Mouse (Mus musculus) hindbrain, postnatal 0 days (tissue): ENCODE data around the gene Mrpl45. TPM values are rescaled to one million over a fixed set of nuclear protein-coding genes. Genes with fewer than 3 reads are reported as not detected.

Source experiments
- ATAC-seq: fragments of 200-750 bp; cut with Nextera tagmentation; 2 replicates; pipeline ENCODE4 v1.8.0; 2017; ENCODE audit warnings: mild to moderate bottlenecking, moderate TSS enrichment, moderate library complexity
- DNase-seq: peaks from one replicate; pipeline ENCODE4 v3.0.0-alpha.2; 2015; ENCODE audit warnings: low spot score
- H3K27ac ChIP-seq: fragments of 300-500 bp; sonication (generic); 2 replicates; pipeline ENCODE4 v1.5.1; 2014; ENCODE audit warnings: mild to moderate bottlenecking
- H3K27me3 ChIP-seq: fragments of 300-500 bp; sonication (generic); 2 replicates; pipeline ENCODE4 v1.6.1; 2014; ENCODE audit warnings: low read length, mixed read lengths; ENCODE audit not compliant: insufficient read depth
- H3K36me3 ChIP-seq: fragments of 300-500 bp; sonication (generic); 2 replicates; pipeline ENCODE4 v1.6.1; 2014; ENCODE audit warnings: low read length, mixed read lengths; ENCODE audit not compliant: insufficient read depth
- H3K4me1 ChIP-seq: fragments of 300-500 bp; sonication (generic); 2 replicates; pipeline ENCODE4 v1.6.1; 2014; ENCODE audit warnings: antibody characterized with exemption, low read length, mixed read lengths; ENCODE audit not compliant: insufficient read depth
- H3K4me2 ChIP-seq: fragments of 300-500 bp; sonication (generic); 2 replicates; pipeline ENCODE4 v1.6.1; 2014; ENCODE audit warnings: low read depth, mild to moderate bottlenecking, low read length, moderate library complexity, mixed read lengths
- H3K4me3 ChIP-seq: fragments of 300-500 bp; sonication (generic); 2 replicates; pipeline ENCODE4 v1.5.1; 2014; ENCODE audit warnings: low read length
- H3K9ac ChIP-seq: fragments of 300-500 bp; sonication (generic); replicated peaks from 2 replicates; pipeline ENCODE4 v1.6.1; 2014; ENCODE audit warnings: mild to moderate bottlenecking, low read length, moderate library complexity, mixed read lengths
- H3K9me3 ChIP-seq: fragments of 300-500 bp; sonication (generic); 2 replicates; pipeline ENCODE4 v1.6.1; 2016; ENCODE audit warnings: low read length, mixed read lengths
- CTCF ChIP-seq: IDR thresholded peaks from 2 replicates; pipeline ENCODE4 v1.5.1; 2016; ENCODE audit warnings: antibody characterized with exemption, control low read depth, low read depth
- WGBS: fragments of 180-500 bp; shearing (Covaris S2); extraction: QIAGEN DNeasy Blood & Tissue Kit; methylation state at CpG from one replicate; pipeline ENCODE4 v1.1.7; 2014; 5-methylcytosine and 5-hydroxymethylcytosine counted together
- polyA plus RNA-seq: library from polyadenylated mRNA; unstranded; fragments of >200 nt; fragmentation: Nextera tagmentation; extraction: Ambion mirVana; gene quantifications from 2 replicates; pipeline ENCODE4 v1.2.1, GENCODE M21; 2015
- total RNA-seq: library from RNA; depleted of rRNA; stranded (reverse); fragments of >200 nt; gene quantifications from 2 replicates; pipeline ENCODE4 v1.2.3, GENCODE M21; 2014

Gene Mrpl45
- total and polyA plus RNA-seq, 2 experiments from 2014 or later, result 21.2 to 39.5 TPM

- 82% methylated on average over 3 of the region's 4 CpGs for WGBS
- Histone ChIP-seq H3K4me1 (no peaks in the 10 kb centered on the region), H3K4me2 (no peak overlapping the region), H3K27ac (no peak overlapping the region), H3K27me3 (no peaks in the 10 kb centered on the region), H3K4me3 (no peak overlapping the region), H3K9me3 (no peaks in the 10 kb centered on the region), H3K36me3 (no peaks in the 10 kb centered on the region), H3K9ac (no peak overlapping the region)
- DNase-seq, result no peak
- no peak for ATAC-seq
- no peak for TF ChIP-seq CTCF
These were observed 19.0 kb upstream of the Mrpl45 start for GRCm38 (mm10) chr11:97296542-97296941.

GRCm38 (mm10) chr11:97299939-97300338 lies 15.6 kb upstream of the Mrpl45 start:
- Histone ChIP-seq H3K4me2 (no peak overlapping the region), H3K4me1 (no peaks in the 10 kb centered on the region), H3K4me3 (no peak overlapping the region), H3K9me3 (no peaks in the 10 kb centered on the region), H3K27ac (no peak overlapping the region), H3K36me3 (no peaks in the 10 kb centered on the region), H3K9ac (no peak overlapping the region), H3K27me3 (no peaks in the 10 kb centered on the region)
- TF ChIP-seq CTCF, result no peak
- ATAC-seq (no peak), DNase-seq (no peak)
- WGBS, result 92% methylated on average over 2 of the region's 2 CpGs

GRCm38 (mm10) chr11:97301406-97301805 lies 14.1 kb upstream of the Mrpl45 start:
- no peak for ATAC-seq
- Histone ChIP-seq H3K9ac (no peak overlapping the region), H3K4me2 (no peak overlapping the region), H3K4me1 (no peaks in the 10 kb centered on the region), H3K27me3 (no peaks in the 10 kb centered on the region), H3K9me3 (no peaks in the 10 kb centered on the region), H3K27ac (no peak overlapping the region), H3K4me3 (no peak overlapping the region), H3K36me3 (no peaks in the 10 kb centered on the region)
- no peak for TF ChIP-seq CTCF
- DNase-seq, result no peak
- WGBS, result 69% methylated on average over 16 of the region's 16 CpGs

- peak; percentile 32; the same call in 1 of the 2 replicates for ATAC-seq
- no peak overlapping the region for H3K9ac ChIP-seq
- H3K4me3 ChIP-seq, result no peak overlapping the region
- WGBS, result 25% methylated on average over 7 of the region's 7 CpGs
- no peak for TF ChIP-seq CTCF
- peak; percentile 52 for DNase-seq
- H3K27me3 ChIP-seq, result no peaks in the 10 kb centered on the region
- no peaks in the 10 kb centered on the region for H3K9me3 ChIP-seq
- no peaks in the 10 kb centered on the region for H3K4me1 ChIP-seq
- 0 out of 2 replicates have a peak overlapping the region, but pooled peaks have one; percentile 22 for H3K27ac ChIP-seq
- no peaks in the 10 kb centered on the region for H3K36me3 ChIP-seq
- no peak overlapping the region for H3K4me2 ChIP-seq
These were observed 13.2 kb upstream of the Mrpl45 start for GRCm38 (mm10) chr11:97302231-97302781.

- no peak for ATAC-seq
- WGBS, result 90% methylated on average over 5 of the region's 5 CpGs
- no peak overlapping the region for H3K4me3 ChIP-seq
These were observed 10.9 kb upstream of the Mrpl45 start for GRCm38 (mm10) chr11:97304631-97305030.

GRCm38 (mm10) chr11:97307294-97308069 lies 8.0 kb upstream of the Mrpl45 start:
- H3K36me3 ChIP-seq, result no peaks in the 10 kb centered on the region
- no peaks in the 10 kb centered on the region; the same call in 1 of the 2 replicates for H3K4me1 ChIP-seq
- no peak overlapping the region for H3K9ac ChIP-seq
- WGBS, result 92% methylated on average over 11 of the region's 11 CpGs
- no peak overlapping the region for H3K27ac ChIP-seq
- no peaks in the 10 kb centered on the region for H3K27me3 ChIP-seq
- H3K9me3 ChIP-seq, result no peaks in the 10 kb centered on the region
- no peak for ATAC-seq
- TF ChIP-seq CTCF, result no peak
- no peak overlapping the region for H3K4me2 ChIP-seq
- no peak for DNase-seq
- H3K4me3 ChIP-seq, result no peak overlapping the region

More at GRCm38 (mm10) chr11:97304631-97305030, 10.9 kb upstream of the Mrpl45 start:
- H3K36me3 ChIP-seq, result no peaks in the 10 kb centered on the region
- no peak overlapping the region for H3K4me2 ChIP-seq
- no peaks in the 10 kb centered on the region; the same call in 1 of the 2 replicates for H3K4me1 ChIP-seq
- DNase-seq, result no peak
- H3K9ac ChIP-seq, result no peak overlapping the region
- H3K27me3 ChIP-seq, result no peaks in the 10 kb centered on the region
- H3K9me3 ChIP-seq, result no peaks in the 10 kb centered on the region
- no peak overlapping the region for H3K27ac ChIP-seq
- TF ChIP-seq CTCF, result no peak
